Mouse (Mus musculus) liver, adult (tissue): ENCODE measurements at regions not wholly inside any gene's neighbourhood (a gene's known extent, or its start where the extent isn't known, plus 50 kb on each side); places are given as distances from the start of the nearest gene placed in this dataset.

Experiments
- GATA4 ChIP-seq: IDR thresholded peaks from 2 replicates; pipeline ENCODE4 v1.6.1; 2014; ENCODE audit warnings: mild to moderate bottlenecking, low read length; ENCODE audit not compliant: insufficient replicate concordance

DNA sequence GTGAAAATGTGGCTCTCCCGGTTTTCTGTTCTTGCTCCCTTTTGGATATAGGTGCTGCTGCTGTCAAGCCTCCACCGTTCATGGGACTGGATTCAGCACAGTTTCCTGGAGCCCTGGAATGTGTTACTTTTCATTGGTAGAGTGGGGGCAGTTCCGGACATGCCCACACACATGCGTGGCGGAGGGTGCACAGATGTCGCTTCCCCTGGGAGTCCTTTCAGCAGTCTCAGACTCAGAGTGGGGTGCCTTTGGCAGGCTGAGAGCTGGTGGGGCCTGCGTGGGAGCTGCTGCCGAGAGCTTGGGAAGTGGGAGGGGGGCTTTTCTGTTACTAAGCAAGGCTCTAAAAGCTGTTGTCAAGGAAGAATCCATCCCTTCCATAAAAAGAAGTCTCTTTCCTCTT lies 274.3 kb downstream of the Emp1 start:
- TF ChIP-seq GATA4 = no peak

DNA sequence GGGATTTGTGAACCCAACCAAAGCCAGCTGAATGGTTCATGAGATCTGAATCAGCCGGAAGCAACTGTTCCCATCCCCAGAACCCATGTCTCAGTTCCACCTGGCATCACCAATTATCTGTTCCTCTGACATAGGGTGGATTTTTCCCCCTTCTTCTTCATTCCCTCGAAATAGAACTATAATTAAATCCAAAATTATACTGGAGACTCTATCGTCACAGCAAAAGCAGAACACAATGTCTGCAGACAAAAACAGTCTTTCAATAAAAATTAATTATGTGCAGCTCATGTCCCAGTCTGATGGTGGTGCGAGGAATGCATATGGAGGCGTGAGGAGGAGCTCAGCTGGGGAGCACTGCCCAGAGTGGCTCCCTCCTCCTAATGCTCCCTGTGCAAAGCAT lies 280.4 kb downstream of the Emp1 start:
- TF ChIP-seq GATA4 = no peak

GRCm38 (mm10) chr6:135646177-135646576 lies 283.8 kb downstream of the Emp1 start:
- TF ChIP-seq GATA4 = no peak

- TF ChIP-seq GATA4 = no peak
Measured at GRCm38 (mm10) chr6:135653002-135653401, 290.7 kb downstream of the Emp1 start.

- no peak for TF ChIP-seq GATA4
Measured at GRCm38 (mm10) chr6:135662386-135662785, 300.0 kb downstream of the Emp1 start.

DNA sequence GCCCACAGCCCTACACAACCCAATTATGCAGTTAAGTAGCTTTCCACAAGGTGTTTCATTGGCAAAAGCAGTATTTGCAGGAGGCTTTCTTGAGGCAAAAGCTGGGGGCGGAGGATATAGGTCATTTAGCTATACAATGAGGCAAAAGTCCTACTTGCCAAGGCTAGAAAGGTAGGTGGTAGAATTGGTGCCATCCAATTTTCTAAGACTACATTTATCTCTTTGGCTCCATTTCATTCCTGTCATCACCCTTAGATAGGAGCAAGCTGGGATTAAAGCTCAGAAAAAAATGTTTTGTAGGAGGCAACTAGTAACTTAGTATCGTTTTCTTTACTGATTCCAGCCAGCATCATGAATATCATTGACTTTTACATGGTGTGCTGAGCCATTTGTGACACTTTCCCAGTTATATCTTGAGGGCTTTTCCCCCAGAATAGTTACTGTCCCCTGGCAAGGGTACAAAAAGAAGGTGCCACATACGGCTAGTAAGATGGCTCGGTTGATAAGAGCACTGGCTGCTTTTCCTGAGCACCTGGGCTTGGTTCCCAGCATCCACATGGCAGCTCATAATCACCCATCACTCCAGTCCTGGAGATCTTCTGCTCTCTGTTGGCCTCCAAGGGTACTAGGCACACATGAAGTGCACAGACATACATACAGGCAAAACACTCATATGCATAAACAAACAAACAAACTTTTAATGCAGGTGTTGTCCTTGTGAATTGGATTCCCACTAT lies 300.6 kb downstream of the Emp1 start:
- TF ChIP-seq GATA4 = no peak
